Mouse (Mus musculus) left cerebral cortex, postnatal 36 days (tissue): ENCODE data around the gene Spag16. TPM values are rescaled to one million over a fixed set of nuclear protein-coding genes. Genes with fewer than 3 reads are reported as not detected.

Experiments used
- DNase-seq, 2 experiments: peaks; one replicate each; pipeline ENCODE4 v3.0.0; 2021 to 2022; ENCODE audit warnings: low spot score in 2 of 2, mixed read lengths in 1 of 2
- intact Hi-C: fragments of 180-260 bp; cut with DNase I; formaldehyde crosslinking; loops from one replicate; pipeline ENCODE4 v1.15.1; 2025
- total RNA-seq, 2 experiments: library from RNA; stranded (reverse); gene quantifications; 2 replicates each; pipeline ENCODE4 v1.2.3; 2021

The Spag16 gene
- total RNA-seq, 2 experiments from 2014 or later, result 0.81 to 0.97 TPM

GRCm38 (mm10) chr1:70073440-70073839 lies 246.7 kb downstream of the Spag16 start:
- DNase-seq, result no peak
- intact Hi-C loops, result no loop called here

DNA sequence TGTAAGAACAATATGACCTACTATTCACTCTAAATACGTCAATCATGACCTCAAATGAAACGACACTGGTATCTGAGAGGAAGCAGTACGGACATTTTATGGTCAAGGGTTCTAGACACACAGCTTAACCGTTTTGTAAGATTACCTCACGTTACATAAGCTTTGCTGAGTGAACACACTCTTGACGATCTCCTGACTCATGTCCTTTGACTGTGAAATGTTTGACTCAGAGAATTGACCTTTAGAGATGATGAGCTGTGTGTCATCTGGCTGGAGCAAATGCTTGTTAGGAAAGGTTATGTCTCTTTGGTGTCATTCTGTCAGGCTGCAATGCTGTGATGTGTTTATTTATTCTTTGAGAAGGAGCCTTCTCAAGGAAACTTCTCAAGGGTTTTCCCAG lies 252.0 kb downstream of the Spag16 start:
- intact Hi-C loops, result no loop called here
- no peak for DNase-seq

DNA sequence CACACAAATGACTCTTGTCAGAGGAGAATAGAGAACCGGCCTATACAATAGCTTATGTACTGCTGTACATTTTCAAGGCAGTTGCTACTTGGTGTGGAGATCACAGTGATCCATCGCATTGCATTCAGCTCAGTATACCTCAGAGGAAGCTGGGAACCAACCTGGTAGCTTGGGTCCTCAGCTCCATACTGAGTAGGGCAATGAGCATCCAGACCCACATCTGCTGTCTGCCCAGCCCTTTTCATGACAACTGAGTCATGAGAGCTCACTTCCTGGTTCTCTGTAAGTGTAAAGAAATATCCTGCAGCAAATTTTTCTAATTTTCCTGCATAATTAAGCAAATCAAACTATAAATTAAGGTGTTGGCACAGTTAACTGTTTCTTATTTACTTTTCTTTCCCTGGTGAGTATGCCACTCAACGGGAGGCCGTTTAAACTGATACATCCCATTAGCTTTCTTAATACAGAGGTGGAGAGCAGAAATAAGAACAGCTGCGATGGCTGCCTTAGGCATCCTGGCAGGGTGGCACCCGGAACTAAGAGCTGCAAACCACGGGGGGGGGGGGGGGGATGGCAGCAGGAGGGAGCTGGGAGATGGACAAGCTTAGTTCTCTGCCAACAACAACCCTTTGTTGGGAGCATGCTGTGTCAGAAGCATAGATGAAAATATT lies 255.6 kb downstream of the Spag16 start:
- no peak for DNase-seq
- intact Hi-C loops, result no loop called here

DNA sequence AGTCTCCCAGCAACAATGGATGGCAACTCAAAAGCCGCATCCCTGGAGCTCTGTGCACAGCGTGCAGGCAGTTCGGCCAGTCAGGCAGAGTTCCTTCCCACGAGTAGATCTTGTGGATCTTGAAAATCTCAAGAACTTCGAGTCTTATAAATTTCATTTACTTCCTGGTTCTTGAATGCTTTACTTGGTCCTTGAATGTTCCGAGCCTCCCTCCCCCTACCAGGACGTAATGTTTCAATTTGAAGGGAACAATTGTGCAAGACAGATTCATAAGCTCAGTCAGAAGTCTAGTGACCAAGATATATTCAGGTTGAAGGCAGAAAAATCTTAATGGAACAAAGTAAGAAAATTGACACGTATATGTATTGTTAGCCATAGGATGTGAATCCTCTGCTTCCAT lies 277.9 kb downstream of the Spag16 start:
- no peak for DNase-seq
- intact Hi-C loops, result no loop called here

DNA sequence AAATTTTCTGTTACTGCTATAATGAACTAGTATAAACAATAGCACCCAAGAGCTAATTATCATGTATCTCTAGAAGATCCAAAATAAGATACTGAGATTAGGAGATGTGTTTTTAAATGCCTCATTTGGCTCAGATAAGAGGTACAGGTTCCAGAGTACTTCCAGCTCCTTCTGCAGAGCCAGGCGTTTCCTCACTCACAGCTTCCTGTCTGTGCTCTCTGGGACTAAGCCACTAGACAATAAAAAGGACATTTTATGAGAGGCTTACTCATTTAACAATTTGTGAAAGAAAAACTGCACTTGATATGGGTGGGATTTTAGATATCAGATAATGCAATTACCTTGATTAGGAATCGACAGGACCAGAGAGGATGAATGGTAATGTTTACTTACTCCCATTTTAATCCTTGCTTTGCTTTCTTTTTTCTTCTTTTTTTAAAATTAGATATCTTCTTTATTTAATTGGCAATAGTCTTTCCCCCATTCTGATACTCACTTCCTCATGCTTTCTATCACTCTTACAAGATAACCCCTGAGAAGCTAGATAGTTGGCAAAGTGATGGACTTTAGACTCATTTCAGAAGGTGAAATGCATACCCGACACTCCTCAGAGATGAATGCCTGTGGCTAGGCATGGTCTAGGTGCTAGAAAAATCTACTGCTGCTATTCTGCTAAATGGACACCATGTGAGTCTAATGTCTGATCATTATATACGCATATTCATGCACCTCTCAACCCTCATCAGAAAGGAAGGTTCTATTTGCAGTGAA lies 289.6 kb downstream of the Spag16 start:
- DNase-seq, result no peak
- intact Hi-C loops, result no loop called here

DNA sequence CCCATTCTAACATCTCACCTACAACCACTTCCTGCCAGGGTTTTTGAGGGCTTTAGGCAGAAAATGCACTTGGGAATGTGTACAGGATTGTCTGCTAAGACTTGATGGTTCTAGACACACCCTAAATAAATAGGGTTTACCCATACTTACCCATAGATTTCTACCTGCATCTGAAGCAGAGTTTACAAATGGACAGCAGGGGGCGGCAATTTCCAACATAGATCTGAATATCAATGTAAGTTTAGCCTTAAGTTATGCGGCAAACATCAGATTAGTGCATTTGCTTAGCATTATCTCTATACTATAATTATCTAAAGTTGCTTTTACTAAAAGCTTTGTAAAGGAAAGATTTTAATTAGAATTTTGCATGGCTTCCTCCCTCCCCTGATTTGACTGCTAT lies 301.3 kb downstream of the Spag16 start:
- intact Hi-C loops, result no loop called here
- no peak for DNase-seq

- DNase-seq, result no peak
- intact Hi-C loops, result no loop called here
Observed at GRCm38 (mm10) chr1:70135547-70135946, 308.8 kb downstream of the Spag16 start.

DNA sequence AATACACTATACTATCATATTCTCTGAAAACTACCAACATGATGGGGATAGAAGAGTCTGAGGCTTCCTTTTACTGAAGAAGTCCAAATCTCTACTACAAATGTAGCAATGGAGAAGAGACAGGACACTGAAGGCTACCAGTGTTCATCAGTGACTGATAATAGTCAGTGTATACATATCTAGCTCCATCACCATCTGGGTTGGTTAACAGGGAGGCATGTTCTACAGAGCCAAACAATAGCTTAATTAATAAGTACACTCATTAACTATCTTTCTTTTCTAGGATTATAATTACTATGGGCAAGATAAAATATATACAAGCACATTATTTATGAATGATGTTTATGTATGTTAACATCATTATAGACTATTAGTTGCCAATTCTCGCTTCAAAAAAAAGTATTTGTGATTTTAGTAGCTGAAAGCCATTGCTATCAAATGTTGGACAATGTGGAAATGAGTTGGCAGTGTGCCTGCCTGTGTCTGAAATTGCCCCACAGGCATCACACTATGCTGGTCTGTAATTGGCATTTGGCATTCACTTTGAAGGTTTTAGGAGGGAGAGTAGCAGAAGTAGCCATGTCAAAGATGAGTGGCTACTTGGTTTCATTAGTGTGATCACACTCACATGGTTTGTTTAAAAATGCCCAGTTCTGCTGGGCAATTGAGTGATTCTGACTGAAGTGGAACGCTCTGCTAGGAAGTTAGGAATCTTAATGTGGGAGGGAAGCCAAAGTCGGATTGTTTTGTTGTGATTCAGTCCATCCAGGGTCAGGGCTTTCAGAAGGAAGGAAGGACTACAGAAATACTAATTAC lies 338.8 kb downstream of the Spag16 start:
- DNase-seq, result no peak
- intact Hi-C loops, result no loop called here

DNA sequence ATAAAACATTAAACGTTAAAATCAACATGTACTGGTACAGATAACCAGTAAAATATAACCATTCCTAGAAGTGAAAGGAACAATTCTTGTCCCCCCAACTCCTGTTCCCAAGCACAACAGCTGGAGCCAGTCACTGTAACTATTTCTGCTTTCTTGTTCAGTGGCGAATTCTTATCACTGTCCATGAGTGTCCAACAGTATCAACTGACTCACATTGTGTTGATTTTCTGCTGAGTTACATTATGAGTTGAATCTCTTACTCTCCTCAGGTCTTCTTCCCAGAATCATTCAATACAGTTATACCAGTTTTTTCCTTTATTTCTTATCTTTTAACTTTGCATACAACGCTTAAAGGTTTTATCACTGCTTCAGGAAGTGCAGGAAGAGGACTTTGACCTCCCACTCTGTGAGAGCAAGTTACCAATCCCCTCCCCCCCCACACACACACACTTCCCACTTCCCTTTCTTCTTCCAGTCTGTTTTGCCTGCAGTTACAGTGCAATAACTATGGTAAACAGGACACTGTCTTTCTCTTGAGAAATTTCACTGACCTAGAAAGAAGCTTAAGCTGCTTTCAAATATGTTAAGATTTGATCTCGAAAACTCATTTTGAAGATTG lies 353.5 kb downstream of the Spag16 start:
- intact Hi-C loops, result no loop called here
- DNase-seq, result no peak

- DNase-seq, result no peak
- intact Hi-C loops, result no loop called here
Observed at GRCm38 (mm10) chr1:70264815-70265214, 438.0 kb downstream of the Spag16 start.

- no peak for DNase-seq
- intact Hi-C loops, result no loop called here
Observed at GRCm38 (mm10) chr1:70265920-70266505, 439.2 kb downstream of the Spag16 start.

- intact Hi-C loops, result loop anchor here (10.0 kb wide), 2 partner anchors 455 to 1865 kb away; partner anchors contain the start of gene Vwc2l
- DNase-seq, result peak in 1 of 2 experiments; percentile 17
Observed at GRCm38 (mm10) chr1:70270139-70270538, 443.4 kb downstream of the Spag16 start.

- DNase-seq, result no peak
- intact Hi-C loops, result loop anchor here (10.0 kb wide), 2 partner anchors 452 to 1862 kb away; partner anchors contain the start of gene Vwc2l
Observed at GRCm38 (mm10) chr1:70272753-70273152, 446.0 kb downstream of the Spag16 start.

GRCm38 (mm10) chr1:70279296-70279695 lies 452.5 kb downstream of the Spag16 start:
- intact Hi-C loops, result loop anchor here (10.0 kb wide), 2 partner anchors 446 to 1856 kb away; partner anchors contain the start of gene Vwc2l
- no peak for DNase-seq

- intact Hi-C loops, result no loop called here
- no peak for DNase-seq
Observed at GRCm38 (mm10) chr1:70283388-70283787, 456.6 kb downstream of the Spag16 start.

- no peak for DNase-seq
- intact Hi-C loops, result no loop called here
Observed at GRCm38 (mm10) chr1:70284140-70284539, 457.4 kb downstream of the Spag16 start.

GRCm38 (mm10) chr1:70316128-70316765 lies 489.5 kb downstream of the Spag16 start:
- intact Hi-C loops, result no loop called here
- DNase-seq, result peak; percentile 11 to 13

DNA sequence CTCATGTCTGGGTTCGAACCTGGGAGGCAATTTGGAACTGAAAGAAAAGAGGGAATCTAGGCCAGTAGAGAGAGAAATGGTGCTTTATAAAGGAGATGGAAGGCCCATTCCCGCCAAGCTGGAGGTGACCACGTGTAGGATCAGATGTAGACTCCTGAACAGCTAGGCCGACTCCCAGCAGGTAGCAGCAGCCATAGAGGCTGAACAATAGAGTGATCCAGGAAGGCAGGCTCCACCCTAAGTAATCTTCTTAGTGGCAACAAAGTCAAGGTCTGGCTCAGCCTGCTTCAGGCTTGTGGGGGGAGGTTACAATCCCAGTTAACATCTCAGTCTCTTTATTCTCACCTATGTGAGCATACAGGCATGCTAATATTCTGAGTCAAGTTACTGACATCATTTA lies 494.2 kb downstream of the Spag16 start:
- intact Hi-C loops, result no loop called here
- DNase-seq, result no peak

GRCm38 (mm10) chr1:70346179-70346578 lies 519.4 kb downstream of the Spag16 start:
- intact Hi-C loops, result no loop called here

More at GRCm38 (mm10) chr1:70346179-70346578, 519.4 kb downstream of the Spag16 start:
- DNase-seq, result no peak
